Mouse (Mus musculus) forelimb bud, embryonic 11.5 days (tissue): Measurements from ENCODE around the gene 6330403K07Rik.
A peak's percentile ranks its signal among the peaks of the same experiment; 100 is the strongest.

Source experiments
- DNase-seq: peaks from one replicate; pipeline ENCODE4 v3.0.0-alpha.2; 2012; ENCODE audit warnings: low read depth, low spot score

Gene 6330403K07Rik

DNA sequence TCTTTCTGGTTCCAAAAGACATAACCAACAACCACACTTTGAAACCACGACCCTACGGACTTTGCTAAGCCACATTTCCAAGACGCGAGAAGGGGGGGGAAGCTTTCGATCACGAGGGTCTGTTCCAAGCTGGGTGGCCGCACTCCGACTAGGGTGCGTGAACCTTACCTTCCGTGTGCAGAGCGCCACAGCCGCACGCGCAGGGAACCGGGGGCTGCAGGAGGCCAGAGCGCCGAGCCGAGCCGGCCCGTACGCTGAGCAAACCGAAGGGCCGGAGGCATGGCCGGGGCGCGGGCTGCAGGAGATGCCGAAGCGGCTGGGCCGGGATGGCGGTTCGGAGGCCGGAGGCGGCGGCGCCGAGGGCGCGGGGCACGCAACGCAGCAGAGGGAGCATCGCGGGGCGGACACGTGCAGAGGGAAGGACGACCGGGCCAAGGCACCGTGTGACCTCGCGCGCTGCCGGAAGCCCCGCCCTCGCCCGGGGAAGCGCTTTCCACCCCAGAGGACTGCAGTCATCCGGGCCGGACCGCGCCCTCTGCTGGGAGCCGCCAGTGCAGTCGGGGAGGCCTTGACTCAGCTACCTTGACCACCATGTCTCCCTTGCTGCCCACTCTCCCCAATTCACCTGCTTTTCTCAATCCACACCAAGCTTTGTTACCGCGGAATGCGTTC lies 50.6 kb downstream of the 6330403K07Rik start, which contains the start of gene C1qbp:
TSS of gene C1qbp (minus strand) at position 470 of the 672 bp plus-strand sequence.
- peak; percentile 87 for DNase-seq

DNA sequence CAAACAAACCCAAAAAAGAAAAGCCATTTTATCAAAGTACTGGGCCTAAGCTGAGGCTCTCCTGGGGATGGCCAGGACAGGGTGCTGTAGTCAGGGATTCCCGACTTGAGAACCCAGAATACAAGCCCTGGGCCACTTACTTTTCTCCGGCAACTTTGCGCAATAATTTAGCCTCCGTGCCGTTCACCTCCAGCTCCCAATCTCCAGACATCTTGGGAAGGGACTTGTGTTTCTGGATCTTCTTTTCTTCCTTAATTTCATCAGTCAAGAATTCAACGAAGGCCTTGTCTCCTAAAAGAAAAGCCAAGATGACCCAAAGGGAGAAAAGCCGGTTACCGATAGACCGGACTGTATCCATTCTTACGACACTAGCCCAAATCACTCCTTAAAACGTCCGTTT lies 51.3 kb downstream of the 6330403K07Rik start:
- no peak for DNase-seq
